Mouse (Mus musculus): ENCODE data around the gene Cylc1. TPM values are rescaled to one million over a fixed set of nuclear protein-coding genes. Genes with fewer than 3 reads are reported as not detected.

Gene Cylc1
- polyA plus RNA-seq (2012; rRNA removed): not detected in 2 replicates

GRCm38 (mm10) chrX:111110118-111110517, at the start of gene Cylc1:
Gene Cylc1, plus strand, starts transcription at chrX:111110418.
- no peaks in the 10 kb centered on the region for H3K4me1 ChIP-seq (ENCODE audit: control insufficient read depth, insufficient read depth, low read length)
- no peak for TF ChIP-seq POLR2A (IDR thresholded peaks at IDR 0.05; ENCODE audit: extremely low read depth, insufficient read depth, low read length)
- no peak for TF ChIP-seq CTCF (IDR thresholded peaks at IDR 0.05; ENCODE audit: extremely low read depth, insufficient read depth, low read length)
- no peak within 1 kb of the TSS for H3K27ac ChIP-seq (ENCODE audit: insufficient read depth, low read length)
- no peak within 1 kb of the TSS for H3K4me3 ChIP-seq (ENCODE audit: insufficient read depth, low read length)

- H3K4me3 ChIP-seq (ENCODE audit: insufficient read depth, low read length): no peak overlapping the region
- no peaks in the 10 kb centered on the region for H3K4me1 ChIP-seq (ENCODE audit: control insufficient read depth, insufficient read depth, low read length)
- H3K27ac ChIP-seq (ENCODE audit: insufficient read depth, low read length): no peak overlapping the region
- TF ChIP-seq POLR2A (IDR thresholded peaks at IDR 0.05; ENCODE audit: extremely low read depth, insufficient read depth, low read length) (no peak), CTCF (IDR thresholded peaks at IDR 0.05; ENCODE audit: extremely low read depth, insufficient read depth, low read length) (no peak)
Observed at GRCm38 (mm10) chrX:111078680-111079079, 31.5 kb upstream of the Cylc1 start.

GRCm38 (mm10) chrX:111168040-111168439, 57.8 kb downstream of the Cylc1 start, which contains the start of gene Gm10112:
Gene Gm10112, plus strand, starts transcription at chrX:111168340.
- H3K4me1 ChIP-seq (ENCODE audit: control insufficient read depth, insufficient read depth, low read length): no peaks in the 10 kb centered on the region
- TF ChIP-seq CTCF (IDR thresholded peaks at IDR 0.05; ENCODE audit: extremely low read depth, insufficient read depth, low read length) (no peak), POLR2A (IDR thresholded peaks at IDR 0.05; ENCODE audit: extremely low read depth, insufficient read depth, low read length) (no peak)
- H3K4me3 ChIP-seq (ENCODE audit: insufficient read depth, low read length): no peak within 1 kb of the TSS
- H3K27ac ChIP-seq (ENCODE audit: insufficient read depth, low read length): no peak within 1 kb of the TSS

Other genes starting within 250 kb of the Cylc1 start
- not detected in 2 replicates for gene Gm10112, start 57.9 kb downstream of the Cylc1 start, polyA plus RNA-seq (2012; rRNA removed)

Data from cortical plate, adult 2 months (tissue).